Mouse (Mus musculus) midbrain, embryonic 10.5 days (tissue): Measurements from ENCODE around the gene Krtap19-4. TPM values are rescaled to one million over a fixed set of nuclear protein-coding genes. Genes with fewer than 3 reads are reported as not detected.

Experiments used
- polyA plus RNA-seq: library from polyadenylated mRNA; unstranded; fragments of >200 nt; fragmentation: Nextera tagmentation; extraction: Ambion mirVana; gene quantifications from 2 replicates; pipeline ENCODE4 v1.2.1, GENCODE M21; 2016

The Krtap19-4 gene
- polyA plus RNA-seq, 1 experiment from 2014 or later, result not detected

Other genes with a start within 250 kb of the Krtap19-4 start
- gene Krtap26-1, start 237.3 kb downstream of the Krtap19-4 start, polyA plus RNA-seq, result not detected in 2 replicates
- not detected in 2 replicates for gene Krtap27-1, start 213.4 kb downstream of the Krtap19-4 start, polyA plus RNA-seq
- gene 2310061N02Rik, start 177.1 kb downstream of the Krtap19-4 start, polyA plus RNA-seq, result not detected in 2 replicates
- not detected in 2 replicates for gene Krtap13-1, start 156.2 kb downstream of the Krtap19-4 start, polyA plus RNA-seq
- gene Krtap13, start 133.5 kb downstream of the Krtap19-4 start, polyA plus RNA-seq, result not detected in 2 replicates
- not detected in 2 replicates for gene 2310034C09Rik, start 126.2 kb downstream of the Krtap19-4 start, polyA plus RNA-seq
- gene 2310057N15Rik, start 110.9 kb downstream of the Krtap19-4 start, polyA plus RNA-seq, result not detected in 2 replicates
- gene Gm5965, start 107.2 kb downstream of the Krtap19-4 start, polyA plus RNA-seq, result not detected in 2 replicates
- not detected in 2 replicates for gene Gm20741, start 72.9 kb downstream of the Krtap19-4 start, polyA plus RNA-seq
- not detected in 2 replicates for gene Krtap15, start 64.9 kb downstream of the Krtap19-4 start, polyA plus RNA-seq
- gene Krtap14, start 58.9 kb downstream of the Krtap19-4 start, polyA plus RNA-seq, result not detected in 2 replicates
- gene Krtap19-1, start 15.7 kb downstream of the Krtap19-4 start, polyA plus RNA-seq, result not detected in 2 replicates
- gene Krtap19-2, start 10.8 kb downstream of the Krtap19-4 start, polyA plus RNA-seq, result not detected in 2 replicates
- gene Krtap19-3, start 7.1 kb downstream of the Krtap19-4 start, polyA plus RNA-seq, result not detected in 2 replicates
- not detected in 2 replicates for gene Krtap19-5, start 11.4 kb upstream of the Krtap19-4 start, polyA plus RNA-seq
- not detected in 2 replicates for gene Krtap19-9b, start 47.2 kb upstream of the Krtap19-4 start, polyA plus RNA-seq
- gene Krtap16-3, start 77.8 kb upstream of the Krtap19-4 start, polyA plus RNA-seq, result not detected in 2 replicates
- not detected in 2 replicates for gene Krtap22-2, start 125.7 kb upstream of the Krtap19-4 start, polyA plus RNA-seq
- not detected in 2 replicates for gene Gm10229, start 130.2 kb upstream of the Krtap19-4 start, polyA plus RNA-seq
- gene Krtap6-1, start 146.6 kb upstream of the Krtap19-4 start, polyA plus RNA-seq, result not detected in 2 replicates
- gene Gm10228, start 156.4 kb upstream of the Krtap19-4 start, polyA plus RNA-seq, result not detected in 2 replicates
- not detected in 2 replicates for gene Krtap6-5, start 162.8 kb upstream of the Krtap19-4 start, polyA plus RNA-seq
- gene 1110025L11Rik, start 178.9 kb upstream of the Krtap19-4 start, polyA plus RNA-seq, result not detected in 2 replicates
- not detected in 2 replicates for gene Krtap6-3, start 198.9 kb upstream of the Krtap19-4 start, polyA plus RNA-seq